Mouse (Mus musculus) stomach, embryonic 14.5 days (tissue): ENCODE data around the gene Krt16. TPM values are rescaled to one million over a fixed set of nuclear protein-coding genes. Genes with fewer than 3 reads are reported as not detected.

ENCODE experiments used
- ATAC-seq: fragments of 200-750 bp; cut with Nextera tagmentation; 2 replicates; pipeline ENCODE4 v1.8.0; 2017; ENCODE audit warnings: low read depth, moderate TSS enrichment; ENCODE audit not compliant: insufficient number of reproducible peaks, insufficient read depth, low FRiP score
- H3K27ac ChIP-seq: fragments of 300-500 bp; sonication (generic); 2 replicates; pipeline ENCODE4 v1.5.1; 2014; ENCODE audit warnings: mild to moderate bottlenecking, low read length, moderate library complexity, mixed read lengths
- H3K27me3 ChIP-seq: fragments of 300-500 bp; sonication (generic); 2 replicates; pipeline ENCODE4 v1.6.1; 2014; ENCODE audit warnings: low read length, control low read depth, mixed read lengths; ENCODE audit not compliant: control insufficient read depth, insufficient read depth
- H3K36me3 ChIP-seq: fragments of 300-500 bp; sonication (generic); 2 replicates; pipeline ENCODE4 v1.6.1; 2014; ENCODE audit warnings: mild to moderate bottlenecking, control low read depth, low read length, moderate library complexity, mixed read lengths; ENCODE audit not compliant: control insufficient read depth, insufficient read depth
- H3K4me1 ChIP-seq: fragments of 300-500 bp; sonication (generic); 2 replicates; pipeline ENCODE4 v1.6.1; 2014; ENCODE audit warnings: low read length, control low read depth, mixed read lengths; ENCODE audit not compliant: control insufficient read depth, insufficient read depth
- H3K4me2 ChIP-seq: fragments of 300-500 bp; sonication (generic); replicated peaks from 2 replicates; pipeline ENCODE4 v1.6.1; 2014; ENCODE audit warnings: low read depth, low read length, control low read depth
- H3K4me3 ChIP-seq: fragments of 300-500 bp; sonication (generic); 2 replicates; pipeline ENCODE4 v1.5.1; 2014; ENCODE audit warnings: low read depth, low read length, control low read depth
- H3K9ac ChIP-seq: fragments of 300-500 bp; sonication (generic); replicated peaks from 2 replicates; pipeline ENCODE4 v1.6.1; 2014; ENCODE audit warnings: low read depth, mild to moderate bottlenecking, control low read depth, low read length, moderate library complexity, mixed read lengths
- H3K9me3 ChIP-seq: fragments of 300-500 bp; sonication (generic); 2 replicates; pipeline ENCODE4 v1.6.1; 2016; ENCODE audit warnings: low read depth, low read length, control low read depth; ENCODE audit not compliant: control insufficient read depth
- WGBS: fragments of 180-500 bp; shearing (Covaris S2); extraction: QIAGEN DNeasy Blood & Tissue Kit; methylation state at CpG from one replicate; pipeline ENCODE4 v1.1.7; 2014; 5-methylcytosine and 5-hydroxymethylcytosine counted together
- polyA plus RNA-seq: library from polyadenylated mRNA; unstranded; fragments of >200 nt; fragmentation: Nextera tagmentation; extraction: Ambion mirVana; gene quantifications from 2 replicates; pipeline ENCODE4 v1.2.1, GENCODE M21; 2014

The Krt16 gene
- polyA plus RNA-seq, 1 experiment from 2014 or later = 0.22 TPM

GRCm38 (mm10) chr11:100282549-100282948, 33.8 kb upstream of the Krt16 start:
- 25% methylated on average over 10 of the region's 10 CpGs for WGBS
- no peaks in the 10 kb centered on the region for H3K9me3 ChIP-seq
- no peak overlapping the region for H3K27ac ChIP-seq
- no peak overlapping the region for H3K4me3 ChIP-seq
- H3K9ac ChIP-seq = no peak overlapping the region
- ATAC-seq = no peak; the same call in 1 of the 2 replicates
- H3K4me2 ChIP-seq = no peak overlapping the region
- 0 out of 2 replicates have a peak, but pooled peaks cover 4% of the 10 kb centered on the region for H3K4me1 ChIP-seq
- no peaks in the 10 kb centered on the region for H3K27me3 ChIP-seq
- H3K36me3 ChIP-seq = no peaks in the 10 kb centered on the region

- no peaks in the 10 kb centered on the region for H3K9me3 ChIP-seq
- H3K4me2 ChIP-seq = no peak overlapping the region
- no peaks in the 10 kb centered on the region for H3K4me1 ChIP-seq
- no peak overlapping the region for H3K9ac ChIP-seq
- no peaks in the 10 kb centered on the region for H3K36me3 ChIP-seq
- H3K27me3 ChIP-seq = no peaks in the 10 kb centered on the region
- no peak overlapping the region for H3K27ac ChIP-seq
- H3K4me3 ChIP-seq = no peak overlapping the region
- 22% methylated on average over 11 of the region's 11 CpGs for WGBS
- no peak for ATAC-seq
Observed at GRCm38 (mm10) chr11:100281596-100282544, 33.2 kb upstream of the Krt16 start.

- WGBS = 41% methylated on average over 5 of the region's 5 CpGs
- no peak overlapping the region for H3K27ac ChIP-seq
- no peaks in the 10 kb centered on the region for H3K9me3 ChIP-seq
- H3K27me3 ChIP-seq = no peaks in the 10 kb centered on the region
- H3K4me2 ChIP-seq = no peak overlapping the region
- no peaks in the 10 kb centered on the region for H3K4me1 ChIP-seq
- H3K4me3 ChIP-seq = no peak overlapping the region
- no peaks in the 10 kb centered on the region for H3K36me3 ChIP-seq
- ATAC-seq = no peak
- no peak overlapping the region for H3K9ac ChIP-seq
Observed at GRCm38 (mm10) chr11:100278759-100279158, 30.1 kb upstream of the Krt16 start.

GRCm38 (mm10) chr11:100277726-100278480, 29.2 kb upstream of the Krt16 start:
- Histone ChIP-seq H3K4me3 (no peak overlapping the region), H3K36me3 (no peaks in the 10 kb centered on the region), H3K4me1 (no peaks in the 10 kb centered on the region), H3K4me2 (no peak overlapping the region), H3K27me3 (no peaks in the 10 kb centered on the region), H3K9me3 (no peaks in the 10 kb centered on the region), H3K27ac (no peak overlapping the region), H3K9ac (no peak overlapping the region)
- no peak for ATAC-seq
- WGBS = 51% methylated on average over 15 of the region's 15 CpGs

- no peaks in the 10 kb centered on the region for H3K36me3 ChIP-seq
- no peak overlapping the region for H3K9ac ChIP-seq
- H3K27me3 ChIP-seq = no peaks in the 10 kb centered on the region
- H3K27ac ChIP-seq = no peak overlapping the region
- 64% methylated on average over 5 of the region's 5 CpGs for WGBS
- ATAC-seq = no peak
- no peaks in the 10 kb centered on the region for H3K4me1 ChIP-seq
- H3K4me2 ChIP-seq = no peak overlapping the region
- H3K4me3 ChIP-seq = no peak overlapping the region
- no peaks in the 10 kb centered on the region for H3K9me3 ChIP-seq
Observed at GRCm38 (mm10) chr11:100275466-100275865, 26.8 kb upstream of the Krt16 start.

GRCm38 (mm10) chr11:100274719-100275118, 26.0 kb upstream of the Krt16 start:
- no peak for ATAC-seq
- no peak overlapping the region for H3K4me2 ChIP-seq
- no peaks in the 10 kb centered on the region for H3K9me3 ChIP-seq
- no peak overlapping the region for H3K9ac ChIP-seq
- no peaks in the 10 kb centered on the region for H3K4me1 ChIP-seq
- H3K27me3 ChIP-seq = no peaks in the 10 kb centered on the region
- no peak overlapping the region for H3K4me3 ChIP-seq
- no peak overlapping the region for H3K27ac ChIP-seq
- 58% methylated on average over 7 of the region's 7 CpGs for WGBS
- no peaks in the 10 kb centered on the region for H3K36me3 ChIP-seq

GRCm38 (mm10) chr11:100271878-100272277, 23.2 kb upstream of the Krt16 start:
- H3K4me2 ChIP-seq = no peak overlapping the region
- no peaks in the 10 kb centered on the region for H3K4me1 ChIP-seq
- no peaks in the 10 kb centered on the region for H3K27me3 ChIP-seq
- no peak overlapping the region for H3K9ac ChIP-seq
- no peaks in the 10 kb centered on the region for H3K36me3 ChIP-seq
- no peak for ATAC-seq
- no peak overlapping the region for H3K4me3 ChIP-seq
- H3K27ac ChIP-seq = no peak overlapping the region
- H3K9me3 ChIP-seq = no peaks in the 10 kb centered on the region
- 84% methylated on average over 1 of the region's 1 CpGs for WGBS

GRCm38 (mm10) chr11:100269821-100270332, 21.2 kb upstream of the Krt16 start, which contains the start of gene Krt42:
TSS of gene Krt42 (minus strand) at chr11:100269871.
- no peak within 1 kb of the TSS for H3K4me3 ChIP-seq
- no peaks in the 10 kb centered on the region for H3K9me3 ChIP-seq
- WGBS = 90% methylated on average over 7 of the region's 7 CpGs
- no peak for ATAC-seq
- no peak within 1 kb of the TSS for H3K27ac ChIP-seq
- no peaks in the 10 kb centered on the region for H3K36me3 ChIP-seq
- no peaks in the 10 kb centered on the region for H3K27me3 ChIP-seq
- no peak within 1 kb of the TSS for H3K4me2 ChIP-seq
- H3K4me1 ChIP-seq = no peaks in the 10 kb centered on the region
- no peak within 1 kb of the TSS for H3K9ac ChIP-seq
